Mouse (Mus musculus) stomach, postnatal 0 days (tissue): ENCODE data around the gene Tedc1. TPM values are rescaled to one million over a fixed set of nuclear protein-coding genes. Genes with fewer than 3 reads are reported as not detected.

Source experiments
- ATAC-seq: fragments of 200-750 bp; cut with Nextera tagmentation; 2 replicates; pipeline ENCODE4 v1.8.0; 2017; ENCODE audit not compliant: low FRiP score, low TSS enrichment
- DNase-seq: peaks from one replicate; pipeline ENCODE4 v3.0.0-alpha.2; 2016; ENCODE audit warnings: low spot score
- H3K27ac ChIP-seq: fragments of 300-500 bp; sonication (generic); replicated peaks from 2 replicates; pipeline ENCODE4 v1.5.1; 2014; ENCODE audit warnings: mild to moderate bottlenecking, control low read depth
- H3K27me3 ChIP-seq: fragments of 300-500 bp; sonication (generic); 2 replicates; pipeline ENCODE4 v1.6.1; 2014; ENCODE audit warnings: low read length; ENCODE audit not compliant: control insufficient read depth, insufficient read depth
- H3K36me3 ChIP-seq: fragments of 300-500 bp; sonication (generic); 2 replicates; pipeline ENCODE4 v1.6.1; 2014; ENCODE audit warnings: low read length, mixed read lengths; ENCODE audit not compliant: control insufficient read depth, insufficient read depth
- H3K4me1 ChIP-seq: fragments of 300-500 bp; sonication (generic); replicated peaks from 2 replicates; pipeline ENCODE4 v1.6.1; 2014; ENCODE audit warnings: antibody characterized with exemption; ENCODE audit not compliant: control insufficient read depth, insufficient read depth
- H3K4me2 ChIP-seq: fragments of 300-500 bp; sonication (generic); replicated peaks from 2 replicates; pipeline ENCODE4 v1.6.1; 2014; ENCODE audit warnings: low read depth, mild to moderate bottlenecking, control low read depth, moderate library complexity
- H3K4me3 ChIP-seq: fragments of 300-500 bp; sonication (generic); 2 replicates; pipeline ENCODE4 v1.5.1; 2014; ENCODE audit warnings: low read depth, low read length, control low read depth
- H3K9ac ChIP-seq: fragments of 300-500 bp; sonication (generic); 2 replicates; pipeline ENCODE4 v1.6.1; 2014; ENCODE audit warnings: mild to moderate bottlenecking, low read length, control low read depth, mixed read lengths
- H3K9me3 ChIP-seq: fragments of 300-500 bp; sonication (generic); 2 replicates; pipeline ENCODE4 v1.6.1; 2016; ENCODE audit warnings: low read length; ENCODE audit not compliant: control insufficient read depth
- CTCF ChIP-seq: IDR thresholded peaks from 2 replicates; pipeline ENCODE4 v1.5.1; 2016; ENCODE audit warnings: antibody characterized with exemption, low read depth, mild to moderate bottlenecking, moderate library complexity
- EP300 ChIP-seq: optimal IDR thresholded peaks from 2 replicates; pipeline ENCODE3; 2016; ENCODE audit warnings: antibody characterized with exemption
- WGBS: fragments of 180-500 bp; shearing (Covaris S2); extraction: QIAGEN DNeasy Blood & Tissue Kit; methylation state at CpG from one replicate; pipeline ENCODE4 v1.1.7; 2014; 5-methylcytosine and 5-hydroxymethylcytosine counted together
- polyA plus RNA-seq: library from polyadenylated mRNA; unstranded; fragments of >200 nt; fragmentation: Nextera tagmentation; extraction: Ambion mirVana; gene quantifications from 2 replicates; pipeline ENCODE4 v1.2.1, GENCODE M21; 2015

Gene Tedc1
- polyA plus RNA-seq, 1 experiment from 2014 or later = 6.0 TPM

DNA sequence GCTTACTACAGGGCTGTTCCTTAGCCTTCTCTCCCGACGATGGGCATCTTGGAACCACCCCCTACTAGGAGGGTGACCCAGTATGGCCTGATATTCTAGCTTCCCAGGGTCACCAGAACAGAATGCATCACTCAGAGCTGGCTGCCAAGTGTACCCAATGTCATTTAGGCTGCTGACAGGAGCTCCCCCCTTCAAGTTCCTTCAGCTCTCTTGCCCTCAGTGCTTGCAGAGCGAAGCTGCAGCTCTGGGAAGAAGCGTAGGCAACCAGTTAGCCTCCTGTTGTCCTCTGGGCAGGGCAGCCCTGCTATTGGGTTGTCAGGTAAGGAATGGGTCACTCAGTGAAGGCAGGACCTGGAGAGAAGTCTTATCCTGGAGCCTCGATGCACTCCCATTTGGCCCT lies 28.7 kb downstream of the Tedc1 start:
- H3K27me3 ChIP-seq = no peaks in the 10 kb centered on the region; the same call in 1 of the 2 replicates
- no peak for DNase-seq
- H3K4me2 ChIP-seq = no peak overlapping the region
- no peak overlapping the region for H3K9ac ChIP-seq
- TF ChIP-seq CTCF (no peak), EP300 (no peak)
- H3K27ac ChIP-seq = no peak overlapping the region
- H3K36me3 ChIP-seq = no peaks in the 10 kb centered on the region
- H3K4me3 ChIP-seq = no peak overlapping the region
- H3K9me3 ChIP-seq = no peaks in the 10 kb centered on the region
- ATAC-seq = no peak
- H3K4me1 ChIP-seq = peaks cover 2% of the 10 kb centered on the region
- WGBS = 68% methylated on average over 5 of the region's 5 CpGs

DNA sequence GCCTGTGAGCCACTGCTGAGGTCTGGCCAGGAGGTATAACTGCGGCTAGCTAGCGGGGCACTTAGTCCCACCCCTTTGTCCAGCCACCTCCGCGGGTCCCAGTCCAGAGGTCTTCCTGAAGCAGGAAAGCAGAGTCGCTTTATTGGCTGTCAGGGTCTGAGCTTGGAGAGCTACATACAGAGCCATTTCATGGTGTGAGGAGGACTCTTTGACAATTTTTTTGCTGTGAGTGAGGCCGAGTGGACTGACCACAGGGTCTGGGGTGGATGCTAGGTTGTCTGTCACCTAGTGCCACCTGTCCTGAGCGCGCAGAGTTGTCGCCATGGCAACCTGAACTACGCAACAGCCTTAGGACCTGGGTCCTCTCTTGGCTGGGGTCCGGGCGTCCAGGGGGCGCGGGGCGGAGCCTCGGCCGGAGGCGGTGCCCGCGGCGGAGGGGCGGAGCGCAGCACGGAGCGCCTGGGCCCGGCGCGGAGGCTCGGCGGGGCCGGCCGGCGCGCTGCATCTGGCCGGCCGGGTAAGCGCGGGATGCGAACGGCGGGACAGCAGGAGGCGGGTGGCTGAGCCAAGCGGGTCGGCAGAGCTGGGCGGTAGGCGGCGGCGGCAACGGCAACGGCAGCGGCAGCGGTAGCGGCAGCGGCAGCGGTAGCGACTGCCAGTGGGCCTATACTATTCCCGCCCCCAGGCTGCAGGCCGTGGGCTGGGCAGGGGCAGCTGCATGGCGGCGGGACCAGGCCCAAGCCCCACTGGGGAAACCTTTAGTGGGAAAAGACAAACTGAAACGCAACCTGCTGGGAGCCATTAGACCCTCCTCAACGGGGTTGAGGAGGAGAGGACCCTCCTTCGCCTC lies 29.4 kb downstream of the Tedc1 start, which contains the start of gene Tmem121:
Tmem121 (plus strand) TSS at position 489 of the 850 bp plus-strand sequence.
- DNase-seq = no peak

GRCm38 (mm10) chr12:113186326-113187010 lies 30.2 kb downstream of the Tedc1 start:
- no peaks in the 10 kb centered on the region for H3K36me3 ChIP-seq
- H3K9me3 ChIP-seq = no peaks in the 10 kb centered on the region
- H3K4me2 ChIP-seq = peak overlapping the region; percentile 74
- peak overlapping the region; percentile 63 for H3K9ac ChIP-seq
- TF ChIP-seq EP300 = no peak
- H3K27ac ChIP-seq = no peak overlapping the region
- ATAC-seq (no peak), DNase-seq (no peak)
- no peaks in the 10 kb centered on the region; the same call in 1 of the 2 replicates for H3K27me3 ChIP-seq
- peak overlapping the region; percentile 56 for H3K4me3 ChIP-seq
- 50% methylated on average over 12 of the region's 12 CpGs for WGBS
- peaks cover 2% of the 10 kb centered on the region for H3K4me1 ChIP-seq

More for the DNA sequence above, 29.4 kb downstream of the Tedc1 start, which contains the start of gene Tmem121:
- 2% methylated on average over 56 of the region's 63 CpGs for WGBS
- H3K9ac ChIP-seq = peak within 1 kb of the TSS; percentile 63
- ATAC-seq = no peak
- TF ChIP-seq EP300 = no peak
- TF ChIP-seq CTCF = no peak
- peak within 1 kb of the TSS; percentile 56 for H3K4me3 ChIP-seq
- H3K36me3 ChIP-seq = no peaks in the 10 kb centered on the region
- no peak within 1 kb of the TSS for H3K27ac ChIP-seq
- no peaks in the 10 kb centered on the region for H3K9me3 ChIP-seq
- H3K4me1 ChIP-seq = peaks cover 2% of the 10 kb centered on the region
- no peaks in the 10 kb centered on the region; the same call in 1 of the 2 replicates for H3K27me3 ChIP-seq
- H3K4me2 ChIP-seq = peak within 1 kb of the TSS; percentile 74

- no peak for TF ChIP-seq EP300
- no peak for TF ChIP-seq CTCF
- H3K27me3 ChIP-seq = no peaks in the 10 kb centered on the region; the same call in 1 of the 2 replicates
- peak overlapping the region; percentile 66 for H3K4me2 ChIP-seq
- no peaks in the 10 kb centered on the region for H3K9me3 ChIP-seq
- H3K27ac ChIP-seq = no peak overlapping the region
- peak overlapping the region; percentile 37; the same call in 1 of the 2 replicates for H3K4me3 ChIP-seq
- H3K4me1 ChIP-seq = peaks cover 2% of the 10 kb centered on the region
- ATAC-seq (no peak), DNase-seq (no peak)
- H3K36me3 ChIP-seq = no peaks in the 10 kb centered on the region
- no peak overlapping the region for H3K9ac ChIP-seq
- 51% methylated on average over 4 of the region's 4 CpGs for WGBS
Observed at GRCm38 (mm10) chr12:113187011-113187375, 30.8 kb downstream of the Tedc1 start.

GRCm38 (mm10) chr12:113187584-113188295 lies 31.5 kb downstream of the Tedc1 start:
- ATAC-seq = peak; percentile 65
- peak; percentile 87 for DNase-seq
- Histone ChIP-seq H3K9me3 (no peaks in the 10 kb centered on the region), H3K36me3 (no peaks in the 10 kb centered on the region), H3K4me3 (peak overlapping the region; percentile 37), H3K4me2 (peak overlapping the region; percentile 66), H3K4me1 (peaks cover 2% of the 10 kb centered on the region), H3K9ac (peak overlapping the region; percentile 23), H3K27ac (no peak overlapping the region), H3K27me3 (no peaks in the 10 kb centered on the region; the same call in 1 of the 2 replicates)
- 4% methylated on average over 52 of the region's 56 CpGs for WGBS
- peak; percentile 87 for TF ChIP-seq CTCF
- no peak for TF ChIP-seq EP300
